Mouse (Mus musculus): Measurements from ENCODE around the gene Rapgef4. TPM values are rescaled to one million over a fixed set of nuclear protein-coding genes. Genes with fewer than 3 reads are reported as not detected.

Rapgef4 gene
- total and polyA plus RNA-seq, 2 experiments from 2014 or later = 5.3 to 5.5 TPM

- no peak for DNase-seq (ENCODE audit: low spot score)
- peaks cover 10% of the 10 kb centered on the region for H3K4me1 ChIP-seq (ENCODE audit: control insufficient read depth, insufficient read depth)
- no peaks in the 10 kb centered on the region for H3K36me3 ChIP-seq (replicated peaks; ENCODE audit: control insufficient read depth, insufficient read depth, low read length)
- no peaks in the 10 kb centered on the region for H3K9me3 ChIP-seq (replicated peaks; ENCODE audit: control insufficient read depth, low read length)
- no peak overlapping the region for H3K4me3 ChIP-seq (ENCODE audit: low read depth, low read length)
- ATAC-seq (ENCODE audit: insufficient read depth, low read depth) = peak; percentile 39; the same call in 1 of the 2 replicates
- WGBS = 52% methylated on average over 9 of the region's 9 CpGs
- H3K4me2 ChIP-seq (ENCODE audit: low read depth, low read length) = no peak overlapping the region
- H3K27ac ChIP-seq (ENCODE audit: low read depth) = no peak overlapping the region
- no peak overlapping the region for H3K9ac ChIP-seq (replicated peaks; ENCODE audit: low read depth, low read length)
- TF ChIP-seq CTCF (IDR thresholded peaks at IDR 0.05; ENCODE audit: low read depth) (no peak), EP300 (IDR thresholded peaks at IDR 0.05; ENCODE audit: low read depth) (no peak)
- H3K27me3 ChIP-seq (ENCODE audit: control insufficient read depth, insufficient read depth, low read length) = no peaks in the 10 kb centered on the region
These were observed 170.9 kb downstream of the Rapgef4 start for GRCm38 (mm10) chr2:72151792-72152554.

GRCm38 (mm10) chr2:72152746-72153145 is 171.7 kb downstream of the Rapgef4 start:
- no peaks in the 10 kb centered on the region for H3K36me3 ChIP-seq (replicated peaks; ENCODE audit: control insufficient read depth, insufficient read depth, low read length)
- no peak for ATAC-seq (ENCODE audit: insufficient read depth, low read depth)
- DNase-seq (ENCODE audit: low spot score) = no peak
- H3K27me3 ChIP-seq (ENCODE audit: control insufficient read depth, insufficient read depth, low read length) = no peaks in the 10 kb centered on the region
- H3K4me2 ChIP-seq (ENCODE audit: low read depth, low read length) = no peak overlapping the region
- peaks cover 14% of the 10 kb centered on the region for H3K4me1 ChIP-seq (ENCODE audit: control insufficient read depth, insufficient read depth)
- no peaks in the 10 kb centered on the region for H3K9me3 ChIP-seq (replicated peaks; ENCODE audit: control insufficient read depth, low read length)
- TF ChIP-seq EP300 (IDR thresholded peaks at IDR 0.05; ENCODE audit: low read depth) (no peak), CTCF (IDR thresholded peaks at IDR 0.05; ENCODE audit: low read depth) (no peak)
- no peak overlapping the region for H3K27ac ChIP-seq (ENCODE audit: low read depth)
- 87% methylated on average over 2 of the region's 2 CpGs for WGBS
- no peak overlapping the region for H3K9ac ChIP-seq (replicated peaks; ENCODE audit: low read depth, low read length)
- no peak overlapping the region for H3K4me3 ChIP-seq (ENCODE audit: low read depth, low read length)

GRCm38 (mm10) chr2:72153851-72154250 is 172.8 kb downstream of the Rapgef4 start:
- peaks cover 19% of the 10 kb centered on the region for H3K4me1 ChIP-seq (ENCODE audit: control insufficient read depth, insufficient read depth)
- H3K4me2 ChIP-seq (ENCODE audit: low read depth, low read length) = no peak overlapping the region
- TF ChIP-seq EP300 (IDR thresholded peaks at IDR 0.05; ENCODE audit: low read depth) = no peak
- TF ChIP-seq CTCF (IDR thresholded peaks at IDR 0.05; ENCODE audit: low read depth) = no peak
- DNase-seq (ENCODE audit: low spot score) (no peak), ATAC-seq (ENCODE audit: insufficient read depth, low read depth) (no peak)
- H3K27ac ChIP-seq (ENCODE audit: low read depth) = no peak overlapping the region
- no peaks in the 10 kb centered on the region for H3K36me3 ChIP-seq (replicated peaks; ENCODE audit: control insufficient read depth, insufficient read depth, low read length)
- no peaks in the 10 kb centered on the region for H3K27me3 ChIP-seq (ENCODE audit: control insufficient read depth, insufficient read depth, low read length)
- H3K9me3 ChIP-seq (replicated peaks; ENCODE audit: control insufficient read depth, low read length) = no peaks in the 10 kb centered on the region
- no peak overlapping the region for H3K9ac ChIP-seq (replicated peaks; ENCODE audit: low read depth, low read length)
- 71% methylated on average over 1 of the region's 1 CpGs for WGBS
- H3K4me3 ChIP-seq (ENCODE audit: low read depth, low read length) = no peak overlapping the region

GRCm38 (mm10) chr2:72155102-72155773 is 174.2 kb downstream of the Rapgef4 start:
- ATAC-seq (ENCODE audit: insufficient read depth, low read depth) (peak; percentile 39; the same call in 1 of the 2 replicates), DNase-seq (ENCODE audit: low spot score) (peak; percentile 33)
- Histone ChIP-seq H3K4me3 (ENCODE audit: low read depth, low read length) (no peak overlapping the region), H3K27ac (ENCODE audit: low read depth) (peak overlapping the region; percentile 44; the same call in 1 of the 2 replicates), H3K9me3 (replicated peaks; ENCODE audit: control insufficient read depth, low read length) (no peaks in the 10 kb centered on the region), H3K27me3 (ENCODE audit: control insufficient read depth, insufficient read depth, low read length) (no peaks in the 10 kb centered on the region), H3K4me1 (ENCODE audit: control insufficient read depth, insufficient read depth) (peaks cover 19% of the 10 kb centered on the region), H3K36me3 (replicated peaks; ENCODE audit: control insufficient read depth, insufficient read depth, low read length) (no peaks in the 10 kb centered on the region), H3K9ac (replicated peaks; ENCODE audit: low read depth, low read length) (no peak overlapping the region), H3K4me2 (ENCODE audit: low read depth, low read length) (no peak overlapping the region)
- TF ChIP-seq EP300 (IDR thresholded peaks at IDR 0.05; ENCODE audit: low read depth) (no peak), CTCF (IDR thresholded peaks at IDR 0.05; ENCODE audit: low read depth) (no peak)
- 33% methylated on average over 8 of the region's 8 CpGs for WGBS

- H3K9ac ChIP-seq (replicated peaks; ENCODE audit: low read depth, low read length) = no peak overlapping the region
- H3K27ac ChIP-seq (ENCODE audit: low read depth) = no peak overlapping the region
These were observed 175.4 kb downstream of the Rapgef4 start for GRCm38 (mm10) chr2:72156484-72156883.

More at GRCm38 (mm10) chr2:72156484-72156883, 175.4 kb downstream of the Rapgef4 start:
- WGBS = 91% methylated on average over 5 of the region's 5 CpGs
- no peak for ATAC-seq (ENCODE audit: insufficient read depth, low read depth)
- TF ChIP-seq CTCF (IDR thresholded peaks at IDR 0.05; ENCODE audit: low read depth) (no peak), EP300 (IDR thresholded peaks at IDR 0.05; ENCODE audit: low read depth) (no peak)
- DNase-seq (ENCODE audit: low spot score) = no peak
- Histone ChIP-seq H3K4me2 (ENCODE audit: low read depth, low read length) (no peak overlapping the region), H3K4me1 (ENCODE audit: control insufficient read depth, insufficient read depth) (peaks cover 19% of the 10 kb centered on the region), H3K9me3 (replicated peaks; ENCODE audit: control insufficient read depth, low read length) (no peaks in the 10 kb centered on the region), H3K4me3 (ENCODE audit: low read depth, low read length) (no peak overlapping the region), H3K36me3 (replicated peaks; ENCODE audit: control insufficient read depth, insufficient read depth, low read length) (no peaks in the 10 kb centered on the region), H3K27me3 (ENCODE audit: control insufficient read depth, insufficient read depth, low read length) (no peaks in the 10 kb centered on the region)
